Mouse (Mus musculus) megakaryocyte, embryonic 14.5 days (primary cell): ENCODE results near the gene Prrc2a. TPM values are rescaled to one million over a fixed set of nuclear protein-coding genes. Genes with fewer than 3 reads are reported as not detected.

ENCODE experiments used
- H3K27me3 ChIP-seq: replicated peaks from 2 replicates; pipeline ENCODE3; 2012; ENCODE audit warnings: inconsistent platforms
- H3K36me3 ChIP-seq: replicated peaks from 2 replicates; pipeline ENCODE3; 2012; ENCODE audit warnings: low read length, inconsistent platforms, mixed read lengths
- H3K4me1 ChIP-seq: 2 replicates; pipeline ENCODE4 v1.6.1; 2012; ENCODE audit warnings: inconsistent platforms
- H3K4me3 ChIP-seq: replicated peaks from 2 replicates; pipeline ENCODE3; 2012; ENCODE audit warnings: moderate library complexity, mild to moderate bottlenecking, inconsistent platforms
- H3K9me3 ChIP-seq: 2 replicates; pipeline ENCODE4 v1.6.1; 2012; ENCODE audit warnings: inconsistent platforms
- FLI1 ChIP-seq: IDR thresholded peaks from 2 replicates; pipeline ENCODE4 v1.6.1; 2012; ENCODE audit warnings: low read length, inconsistent platforms, mixed read lengths
- GATA1 ChIP-seq: IDR thresholded peaks from 3 replicates; pipeline ENCODE4 v1.6.1; 2012; ENCODE audit warnings: mixed read lengths, low read length, inconsistent platforms, borderline replicate concordance
- polyA plus RNA-seq: library from polyadenylated mRNA; stranded (reverse); fragments of >175 nt; gene quantifications from 2 replicates; pipeline ENCODE4 v1.2.3, GENCODE M21; 2012; ENCODE audit warnings: low replicate concordance; ENCODE audit not compliant: insufficient read depth

Gene Prrc2a
- polyA plus RNA-seq, 1 experiment = 1,080 TPM

GRCm38 (mm10) chr17:35135591-35136320 is 28.9 kb downstream of the Prrc2a start:
- no peaks in the 10 kb centered on the region for H3K27me3 ChIP-seq
- H3K36me3 ChIP-seq = peaks cover 41% of the 10 kb centered on the region
- peaks cover 56% of the 10 kb centered on the region for H3K4me1 ChIP-seq
- peak overlapping the region; percentile 93 for H3K4me3 ChIP-seq
- no peaks in the 10 kb centered on the region for H3K9me3 ChIP-seq
- TF ChIP-seq FLI1 = no peak
- no peak for TF ChIP-seq GATA1

GRCm38 (mm10) chr17:35134801-35135590 is 29.7 kb downstream of the Prrc2a start, which contains the start of gene Bag6:
Gene Bag6, plus strand, starts transcription at chr17:35135178.
- Histone ChIP-seq H3K36me3 (peaks cover 41% of the 10 kb centered on the region), H3K9me3 (no peaks in the 10 kb centered on the region), H3K4me3 (peak within 1 kb of the TSS; percentile 93), H3K27me3 (no peaks in the 10 kb centered on the region), H3K4me1 (peaks cover 60% of the 10 kb centered on the region)
- no peak for TF ChIP-seq GATA1
- peak; percentile 94; the same call in 1 of the 2 replicates for TF ChIP-seq FLI1

GRCm38 (mm10) chr17:35133517-35133916 is 31.2 kb downstream of the Prrc2a start:
- peaks cover 37% of the 10 kb centered on the region for H3K36me3 ChIP-seq
- TF ChIP-seq GATA1 (no peak), FLI1 (no peak)
- H3K27me3 ChIP-seq = no peaks in the 10 kb centered on the region
- no peaks in the 10 kb centered on the region for H3K9me3 ChIP-seq
- H3K4me3 ChIP-seq = no peak overlapping the region
- H3K4me1 ChIP-seq = peaks cover 58% of the 10 kb centered on the region

- Histone ChIP-seq H3K36me3 (peaks cover 36% of the 10 kb centered on the region), H3K4me3 (no peak overlapping the region), H3K4me1 (peaks cover 56% of the 10 kb centered on the region), H3K9me3 (no peaks in the 10 kb centered on the region), H3K27me3 (no peaks in the 10 kb centered on the region)
- TF ChIP-seq GATA1 (no peak), FLI1 (no peak)
Measured at GRCm38 (mm10) chr17:35132174-35132560, 32.5 kb downstream of the Prrc2a start.

- Histone ChIP-seq H3K27me3 (no peaks in the 10 kb centered on the region), H3K4me3 (peak within 1 kb of the TSS; percentile 53), H3K9me3 (no peaks in the 10 kb centered on the region), H3K4me1 (peaks cover 56% of the 10 kb centered on the region), H3K36me3 (peaks cover 37% of the 10 kb centered on the region)
- TF ChIP-seq GATA1 = no peak
- no peak for TF ChIP-seq FLI1
Measured at GRCm38 (mm10) chr17:35131500-35132173, 33.1 kb downstream of the Prrc2a start, which contains the start of gene Apom. Gene Apom, minus strand, starts transcription at chr17:35132050.

GRCm38 (mm10) chr17:35131038-35131437 is 33.7 kb downstream of the Prrc2a start:
- TF ChIP-seq FLI1 (no peak), GATA1 (no peak)
- Histone ChIP-seq H3K4me3 (peak overlapping the region; percentile 53), H3K9me3 (no peaks in the 10 kb centered on the region), H3K27me3 (no peaks in the 10 kb centered on the region), H3K4me1 (peaks cover 56% of the 10 kb centered on the region), H3K36me3 (peaks cover 37% of the 10 kb centered on the region)

GRCm38 (mm10) chr17:35128996-35129395 is 35.7 kb downstream of the Prrc2a start:
- Histone ChIP-seq H3K4me3 (no peak overlapping the region), H3K36me3 (peaks cover 48% of the 10 kb centered on the region), H3K4me1 (peaks cover 71% of the 10 kb centered on the region)

GRCm38 (mm10) chr17:35127017-35127416 is 37.7 kb downstream of the Prrc2a start:
- peaks cover 76% of the 10 kb centered on the region for H3K4me1 ChIP-seq
- H3K36me3 ChIP-seq = peaks cover 59% of the 10 kb centered on the region
- H3K27me3 ChIP-seq = no peaks in the 10 kb centered on the region
- TF ChIP-seq GATA1 (no peak), FLI1 (no peak)
- no peaks in the 10 kb centered on the region for H3K9me3 ChIP-seq
- H3K4me3 ChIP-seq = peak overlapping the region; percentile 96

More at GRCm38 (mm10) chr17:35128996-35129395, 35.7 kb downstream of the Prrc2a start:
- H3K9me3 ChIP-seq = no peaks in the 10 kb centered on the region
- no peaks in the 10 kb centered on the region for H3K27me3 ChIP-seq
- TF ChIP-seq GATA1 (no peak), FLI1 (no peak)

- Histone ChIP-seq H3K9me3 (no peaks in the 10 kb centered on the region), H3K27me3 (no peaks in the 10 kb centered on the region), H3K36me3 (peaks cover 56% of the 10 kb centered on the region), H3K4me3 (peak within 1 kb of the TSS; percentile 96), H3K4me1 (peaks cover 74% of the 10 kb centered on the region)
- no peak; the same call in 1 of the 2 replicates for TF ChIP-seq FLI1
- TF ChIP-seq GATA1 = no peak
Measured at GRCm38 (mm10) chr17:35126206-35126611, 38.5 kb downstream of the Prrc2a start, which contains the start of gene D17H6S53E. Gene D17H6S53E, plus strand, starts transcription at chr17:35126373.

- peaks cover 69% of the 10 kb centered on the region for H3K4me1 ChIP-seq
- no peaks in the 10 kb centered on the region for H3K9me3 ChIP-seq
- H3K4me3 ChIP-seq = peak overlapping the region; percentile 96
- H3K27me3 ChIP-seq = no peaks in the 10 kb centered on the region
- TF ChIP-seq GATA1 (no peak), FLI1 (no peak)
- H3K36me3 ChIP-seq = peaks cover 50% of the 10 kb centered on the region
Measured at GRCm38 (mm10) chr17:35125578-35125977, 39.1 kb downstream of the Prrc2a start.
